Mouse (Mus musculus): Measurements from ENCODE around the gene Birc2. TPM values are rescaled to one million over a fixed set of nuclear protein-coding genes. Genes with fewer than 3 reads are reported as not detected.

Birc2 gene
- polyA plus RNA-seq, 1 experiment: 33.6 TPM

GRCm38 (mm10) chr9:7824916-7825315, 11.9 kb downstream of the Birc2 start:
- TF ChIP-seq POLR2A (IDR thresholded peaks at IDR 0.05; ENCODE audit: control insufficient read depth, low read depth, low read length) (no peak), CTCF (IDR thresholded peaks at IDR 0.05; ENCODE audit: control insufficient read depth, insufficient read depth, insufficient replicate concordance, low read depth, low read length) (no peak)
- Histone ChIP-seq H3K4me3 (ENCODE audit: control insufficient read depth, low read depth, low read length) (no peak overlapping the region), H3K4me1 (ENCODE audit: control insufficient read depth, insufficient read depth, low read length) (no peaks in the 10 kb centered on the region; the same call in 1 of the 2 replicates), H3K27me3 (ENCODE audit: control insufficient read depth, insufficient read depth, low read length) (no peaks in the 10 kb centered on the region), H3K36me3 (ENCODE audit: control insufficient read depth, insufficient read depth, low read length) (no peaks in the 10 kb centered on the region; the same call in none of the 2 replicates), H3K27ac (ENCODE audit: control insufficient read depth, insufficient read depth, low read depth, low read length) (no peak overlapping the region)

- Histone ChIP-seq H3K4me3 (ENCODE audit: control insufficient read depth, low read depth, low read length) (no peak overlapping the region), H3K27me3 (ENCODE audit: control insufficient read depth, insufficient read depth, low read length) (no peaks in the 10 kb centered on the region), H3K4me1 (ENCODE audit: control insufficient read depth, insufficient read depth, low read length) (no peaks in the 10 kb centered on the region; the same call in 1 of the 2 replicates), H3K36me3 (ENCODE audit: control insufficient read depth, insufficient read depth, low read length) (no peaks in the 10 kb centered on the region; the same call in none of the 2 replicates), H3K27ac (ENCODE audit: control insufficient read depth, insufficient read depth, low read depth, low read length) (no peak overlapping the region)
- no peak for TF ChIP-seq CTCF (IDR thresholded peaks at IDR 0.05; ENCODE audit: control insufficient read depth, insufficient read depth, insufficient replicate concordance, low read depth, low read length)
- TF ChIP-seq POLR2A (IDR thresholded peaks at IDR 0.05; ENCODE audit: control insufficient read depth, low read depth, low read length): no peak
These were observed 14.1 kb downstream of the Birc2 start for GRCm38 (mm10) chr9:7822758-7823157.

DNA sequence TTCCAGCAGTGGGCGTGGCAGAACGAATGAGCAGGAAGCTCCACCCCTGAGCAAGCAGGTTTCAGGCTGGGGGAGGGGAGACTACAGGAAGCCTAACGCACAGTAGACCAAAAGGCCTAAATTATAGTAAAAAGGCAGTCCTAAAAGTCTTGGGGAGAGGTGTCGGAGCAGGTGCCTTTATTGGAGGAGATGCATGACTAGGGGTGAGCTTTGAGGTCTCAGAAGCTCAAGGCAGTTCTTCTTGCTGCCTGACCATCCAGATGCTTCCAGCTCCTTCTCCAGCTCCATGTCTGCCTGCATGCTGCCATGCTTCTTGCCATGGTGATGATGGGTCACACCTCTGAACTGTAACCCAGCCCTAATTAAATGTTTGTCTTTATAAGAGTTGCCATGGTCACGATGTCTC, 31.8 kb downstream of the Birc2 start:
- no peak for TF ChIP-seq POLR2A (IDR thresholded peaks at IDR 0.05; ENCODE audit: control insufficient read depth, low read depth, low read length)
- TF ChIP-seq CTCF (IDR thresholded peaks at IDR 0.05; ENCODE audit: control insufficient read depth, insufficient read depth, insufficient replicate concordance, low read depth, low read length): no peak
- no peak overlapping the region for H3K4me3 ChIP-seq (ENCODE audit: control insufficient read depth, low read depth, low read length)
- H3K27me3 ChIP-seq (ENCODE audit: control insufficient read depth, insufficient read depth, low read length): no peaks in the 10 kb centered on the region
- no peaks in the 10 kb centered on the region for H3K36me3 ChIP-seq (ENCODE audit: control insufficient read depth, insufficient read depth, low read length)
- H3K27ac ChIP-seq (ENCODE audit: control insufficient read depth, insufficient read depth, low read depth, low read length): no peak overlapping the region
- H3K4me1 ChIP-seq (ENCODE audit: control insufficient read depth, insufficient read depth, low read length): no peaks in the 10 kb centered on the region

- Histone ChIP-seq H3K4me1 (ENCODE audit: control insufficient read depth, insufficient read depth, low read length) (no peaks in the 10 kb centered on the region), H3K36me3 (ENCODE audit: control insufficient read depth, insufficient read depth, low read length) (no peaks in the 10 kb centered on the region), H3K27ac (ENCODE audit: control insufficient read depth, insufficient read depth, low read depth, low read length) (no peak overlapping the region), H3K4me3 (ENCODE audit: control insufficient read depth, low read depth, low read length) (no peak overlapping the region), H3K27me3 (ENCODE audit: control insufficient read depth, insufficient read depth, low read length) (no peaks in the 10 kb centered on the region)
- TF ChIP-seq CTCF (IDR thresholded peaks at IDR 0.05; ENCODE audit: control insufficient read depth, insufficient read depth, insufficient replicate concordance, low read depth, low read length): no peak
- no peak for TF ChIP-seq POLR2A (IDR thresholded peaks at IDR 0.05; ENCODE audit: control insufficient read depth, low read depth, low read length)
These were observed 38.3 kb downstream of the Birc2 start for GRCm38 (mm10) chr9:7798555-7798954.

GRCm38 (mm10) chr9:7797542-7797941, 39.3 kb downstream of the Birc2 start:
- H3K4me3 ChIP-seq (ENCODE audit: control insufficient read depth, low read depth, low read length): no peak overlapping the region
- H3K36me3 ChIP-seq (ENCODE audit: control insufficient read depth, insufficient read depth, low read length): no peaks in the 10 kb centered on the region
- H3K27me3 ChIP-seq (ENCODE audit: control insufficient read depth, insufficient read depth, low read length): no peaks in the 10 kb centered on the region
- no peak overlapping the region for H3K27ac ChIP-seq (ENCODE audit: control insufficient read depth, insufficient read depth, low read depth, low read length)
- H3K4me1 ChIP-seq (ENCODE audit: control insufficient read depth, insufficient read depth, low read length): no peaks in the 10 kb centered on the region
- TF ChIP-seq POLR2A (IDR thresholded peaks at IDR 0.05; ENCODE audit: control insufficient read depth, low read depth, low read length) (no peak), CTCF (IDR thresholded peaks at IDR 0.05; ENCODE audit: control insufficient read depth, insufficient read depth, insufficient replicate concordance, low read depth, low read length) (no peak)

DNA sequence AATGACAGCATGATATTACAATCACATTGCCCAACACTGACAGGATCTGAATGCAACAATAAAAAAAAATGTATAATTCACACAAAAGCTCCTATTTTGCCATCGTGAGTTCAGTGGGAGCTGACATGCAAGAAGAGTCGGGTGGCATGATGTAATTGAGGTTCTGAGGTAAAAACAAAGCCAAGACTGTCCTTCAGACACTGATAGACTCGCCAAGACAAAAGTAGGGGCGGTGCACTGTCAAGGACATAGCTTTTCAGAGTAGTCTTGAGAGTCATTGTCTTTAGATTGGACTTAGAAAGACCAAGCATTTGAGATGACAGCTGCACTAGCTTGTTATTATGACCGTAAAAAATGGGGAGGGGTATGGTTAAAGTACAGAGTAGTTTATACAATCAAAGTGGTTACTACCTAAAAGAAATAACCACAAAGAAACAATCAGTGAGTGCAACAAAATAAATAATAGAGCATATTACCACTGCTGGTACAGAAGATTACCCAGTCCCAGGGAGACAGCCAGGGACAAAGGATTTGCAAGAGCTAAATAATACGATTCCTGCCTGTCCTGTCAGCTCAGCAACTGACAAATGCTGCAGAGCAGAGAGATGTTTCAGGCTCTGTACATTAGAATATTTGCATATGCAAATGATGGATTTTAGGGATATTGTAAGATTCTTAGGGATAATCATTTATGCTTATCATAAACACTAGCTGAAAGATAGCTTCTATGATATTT, 40.6 kb downstream of the Birc2 start:
- H3K4me1 ChIP-seq (ENCODE audit: control insufficient read depth, insufficient read depth, low read length): no peaks in the 10 kb centered on the region
- H3K27me3 ChIP-seq (ENCODE audit: control insufficient read depth, insufficient read depth, low read length): no peaks in the 10 kb centered on the region
- no peak overlapping the region for H3K27ac ChIP-seq (ENCODE audit: control insufficient read depth, insufficient read depth, low read depth, low read length)
- no peaks in the 10 kb centered on the region for H3K36me3 ChIP-seq (ENCODE audit: control insufficient read depth, insufficient read depth, low read length)
- H3K4me3 ChIP-seq (ENCODE audit: control insufficient read depth, low read depth, low read length): no peak overlapping the region
- TF ChIP-seq POLR2A (IDR thresholded peaks at IDR 0.05; ENCODE audit: control insufficient read depth, low read depth, low read length) (no peak), CTCF (IDR thresholded peaks at IDR 0.05; ENCODE audit: control insufficient read depth, insufficient read depth, insufficient replicate concordance, low read depth, low read length) (no peak)

GRCm38 (mm10) chr9:7795581-7795980, 41.3 kb downstream of the Birc2 start:
- no peak for TF ChIP-seq CTCF (IDR thresholded peaks at IDR 0.05; ENCODE audit: control insufficient read depth, insufficient read depth, insufficient replicate concordance, low read depth, low read length)
- no peak for TF ChIP-seq POLR2A (IDR thresholded peaks at IDR 0.05; ENCODE audit: control insufficient read depth, low read depth, low read length)

More at GRCm38 (mm10) chr9:7795581-7795980, 41.3 kb downstream of the Birc2 start:
- Histone ChIP-seq H3K27me3 (ENCODE audit: control insufficient read depth, insufficient read depth, low read length) (no peaks in the 10 kb centered on the region), H3K27ac (ENCODE audit: control insufficient read depth, insufficient read depth, low read depth, low read length) (no peak overlapping the region), H3K4me3 (ENCODE audit: control insufficient read depth, low read depth, low read length) (no peak overlapping the region), H3K4me1 (ENCODE audit: control insufficient read depth, insufficient read depth, low read length) (no peaks in the 10 kb centered on the region), H3K36me3 (ENCODE audit: control insufficient read depth, insufficient read depth, low read length) (no peaks in the 10 kb centered on the region)
